ENCODE assay signal across 8 mouse cellular contexts in genomic region chr9:121641235-121641915, GRCm38 (mm10). TPM values are rescaled to one million over a fixed set of nuclear protein-coding genes. Genes with fewer than 3 reads are reported as not detected.
DNase-seq lines count a peak whose midpoint lies in the region; ATAC-seq and TF ChIP-seq lines count a peak whose summit lies in the region.

No protein-coding gene starts in this region.

- TF ChIP-seq CTCF in thymus, adult 2 months (IDR thresholded peaks at IDR 0.05; ENCODE audit: borderline replicate concordance, control insufficient read depth, extremely low read depth, insufficient read depth, low read length, poor library complexity): no peak
- peak; percentile 23; the same call in 1 of the 2 replicates for TF ChIP-seq CTCF in intestine, postnatal 0 days (IDR thresholded peaks at IDR 0.05; ENCODE audit: low read depth)

- DNase-seq in thymus, adult 2 months: no peak
- no peak for DNase-seq in thymus, postnatal 4 days
- peak; percentile 41 for DNase-seq in lung, postnatal 36 days
- no peak for DNase-seq in adrenal gland, adult 18-20 months (ENCODE audit: low spot score in 2 of 2)
- no peak for DNase-seq in adrenal gland, postnatal 25 days

- peaks cover 23% of the 10 kb centered on the region for H3K4me1 ChIP-seq in thymus, adult 2 months (replicated peaks; ENCODE audit: control insufficient read depth, insufficient read depth, low read length)
- H3K4me1 ChIP-seq in forebrain, embryonic 12.5 days: peaks cover 20% of the 10 kb centered on the region
- H3K4me1 ChIP-seq in intestine, postnatal 0 days (replicated peaks; ENCODE audit: control insufficient read depth, insufficient read depth, low read length): peaks cover 17% of the 10 kb centered on the region
- peaks cover 15% of the 10 kb centered on the region for H3K4me1 ChIP-seq in stomach, embryonic 16.5 days (ENCODE audit: control insufficient read depth, insufficient read depth, low read length)

- H3K4me3 ChIP-seq in thymus, adult 2 months (ENCODE audit: control insufficient read depth, insufficient read depth, low read length): peak overlapping the region; percentile 9; the same call in 1 of the 2 replicates
- H3K4me3 ChIP-seq in forebrain, embryonic 12.5 days (replicated peaks): peak overlapping the region; percentile 50
- peak overlapping the region; percentile 69 for H3K4me3 ChIP-seq in intestine, postnatal 0 days (ENCODE audit: low read depth, low read length)
- H3K4me3 ChIP-seq in stomach, embryonic 16.5 days (replicated peaks; ENCODE audit: low read length): peak overlapping the region; percentile 52

- TF ChIP-seq POLR2A in thymus, adult 2 months (IDR thresholded peaks at IDR 0.05; ENCODE audit: control insufficient read depth, extremely low read depth, insufficient read depth, low read length, poor library complexity): no peak

- peak overlapping the region; percentile 86 for H3K4me2 ChIP-seq in forebrain, embryonic 12.5 days
- H3K4me2 ChIP-seq in intestine, postnatal 0 days (replicated peaks; ENCODE audit: low read depth): peak overlapping the region; percentile 88
- peak overlapping the region; percentile 97 for H3K4me2 ChIP-seq in stomach, embryonic 16.5 days (ENCODE audit: low read depth, low read length)

- no peaks in the 10 kb centered on the region for H3K9me3 ChIP-seq in forebrain, embryonic 12.5 days
- H3K9me3 ChIP-seq in intestine, postnatal 0 days (ENCODE audit: control insufficient read depth): no peaks in the 10 kb centered on the region
- H3K9me3 ChIP-seq in stomach, embryonic 16.5 days (replicated peaks; ENCODE audit: control insufficient read depth, low read length): no peaks in the 10 kb centered on the region

- no peak for ATAC-seq in forebrain, embryonic 12.5 days (ENCODE audit: low FRiP score)
- ATAC-seq in intestine, postnatal 0 days: no peak
- ATAC-seq in stomach, embryonic 16.5 days (ENCODE audit: insufficient read depth, low FRiP score): peak; percentile 2; the same call in 1 of the 2 replicates

- H3K27me3 ChIP-seq in thymus, adult 2 months (ENCODE audit: control insufficient read depth, insufficient read depth, low read length): peaks cover 7% of the 10 kb centered on the region; the same call in 1 of the 2 replicates
- H3K27me3 ChIP-seq in forebrain, embryonic 12.5 days: peaks cover 69% of the 10 kb centered on the region
- peaks cover 7% of the 10 kb centered on the region; the same call in 1 of the 2 replicates for H3K27me3 ChIP-seq in intestine, postnatal 0 days (replicated peaks; ENCODE audit: control insufficient read depth, insufficient read depth, low read length)
- peaks cover 46% of the 10 kb centered on the region for H3K27me3 ChIP-seq in stomach, embryonic 16.5 days (ENCODE audit: control insufficient read depth, insufficient read depth, low read length)

- 21% methylated on average over 27 of the region's 27 CpGs for WGBS in thymus, adult 2 months
- WGBS in forebrain, embryonic 12.5 days: 11% methylated on average over 27 of the region's 27 CpGs
- WGBS in intestine, postnatal 0 days: 13% methylated on average over 27 of the region's 27 CpGs
- WGBS in stomach, embryonic 16.5 days: 13% methylated on average over 27 of the region's 27 CpGs

- peak overlapping the region; percentile 59 for H3K9ac ChIP-seq in forebrain, embryonic 12.5 days
- H3K9ac ChIP-seq in intestine, postnatal 0 days (ENCODE audit: low read depth, low read length): no peak overlapping the region
- H3K9ac ChIP-seq in stomach, embryonic 16.5 days (ENCODE audit: low read length): peak overlapping the region; percentile 69

- no peak overlapping the region for H3K27ac ChIP-seq in thymus, adult 2 months (ENCODE audit: control insufficient read depth, insufficient read depth, low read length)
- H3K27ac ChIP-seq in forebrain, embryonic 12.5 days: no peak overlapping the region
- H3K27ac ChIP-seq in intestine, postnatal 0 days (ENCODE audit: low read depth, low read length): no peak overlapping the region
- no peak overlapping the region for H3K27ac ChIP-seq in stomach, embryonic 16.5 days (ENCODE audit: low read length)

- H3K36me3 ChIP-seq in thymus, adult 2 months (ENCODE audit: control insufficient read depth, insufficient read depth, low read length): no peaks in the 10 kb centered on the region
- no peaks in the 10 kb centered on the region for H3K36me3 ChIP-seq in forebrain, embryonic 12.5 days (replicated peaks)
- H3K36me3 ChIP-seq in intestine, postnatal 0 days (ENCODE audit: control insufficient read depth, insufficient read depth): no peaks in the 10 kb centered on the region
- no peaks in the 10 kb centered on the region for H3K36me3 ChIP-seq in stomach, embryonic 16.5 days (ENCODE audit: control insufficient read depth, insufficient read depth, low read length)

RNA-seq across cellular contexts. Expression of gene Lyzl4, which starts 0.5 kb away (rescaled TPM):
- polyA plus RNA-seq in thymus, adult 2 months (2012; rRNA removed): 0.31 and 0.62 TPM in 2 replicates
- not detected in 2 replicates for polyA plus RNA-seq in forebrain, embryonic 12.5 days (2016; fragmentation: Nextera tagmentation; extraction: Ambion mirVana)
- polyA plus RNA-seq in intestine, postnatal 0 days (2015; fragmentation: Nextera tagmentation; extraction: Ambion mirVana): 0.34 TPM in 1 of 2 replicates, not detected in the other
- polyA plus RNA-seq in stomach, embryonic 16.5 days (2015; fragmentation: Nextera tagmentation; extraction: Ambion mirVana): 0.41 TPM in 1 of 2 replicates, not detected in the other
- not detected for total RNA-seq in adrenal gland, adult 18-20 months (2021)
- not detected in 2 replicates for total RNA-seq in adrenal gland, postnatal 25 days (2021)

RNA-seq across cellular contexts. Expression of gene Vipr1, which starts 1.1 kb away (rescaled TPM):
- 6.5 and 7.0 TPM in 2 replicates for polyA plus RNA-seq in thymus, adult 2 months (2012; rRNA removed)
- polyA plus RNA-seq in forebrain, embryonic 12.5 days (2016; fragmentation: Nextera tagmentation; extraction: Ambion mirVana): 0.50 and 1.7 TPM in 2 replicates
- 22.8 and 23.3 TPM in 2 replicates for polyA plus RNA-seq in intestine, postnatal 0 days (2015; fragmentation: Nextera tagmentation; extraction: Ambion mirVana)
- 0.82 and 1.0 TPM in 2 replicates for polyA plus RNA-seq in stomach, embryonic 16.5 days (2015; fragmentation: Nextera tagmentation; extraction: Ambion mirVana)
- total RNA-seq in adrenal gland, adult 18-20 months (2021): under 1 TPM; 0.30 to 0.67 TPM
- total RNA-seq in adrenal gland, postnatal 25 days (2021): 0.18 and 0.62 TPM in 2 replicates

Comparison
In these comparisons a context has a peak if more than half of its experiments do, and no peak if none do; other contexts are left out.
1. H3K4me3 ChIP-seq: peak in every context shown above with its lines; median percentile 69 in intestine, postnatal 0 days; 52 in stomach, embryonic 16.5 days; 50 in forebrain, embryonic 12.5 days; 9 in thymus, adult 2 months.